Mouse (Mus musculus) intestine, embryonic 14.5 days (tissue): Measurements from ENCODE around the gene Lce1k. TPM values are rescaled to one million over a fixed set of nuclear protein-coding genes. Genes with fewer than 3 reads are reported as not detected.

Experiments used
- ATAC-seq: fragments of 200-750 bp; cut with Nextera tagmentation; replicated peaks from 2 replicates; pipeline ENCODE4 v1.8.0; 2017; ENCODE audit warnings: low read depth, moderate number of reproducible peaks, moderate TSS enrichment, moderate library complexity; ENCODE audit not compliant: low FRiP score, low TSS enrichment
- DNase-seq: peaks from one replicate; pipeline ENCODE4 v3.0.0-alpha.2; 2018; ENCODE audit warnings: low spot score
- H3K27ac ChIP-seq: fragments of 300-500 bp; sonication (generic); 2 replicates; pipeline ENCODE4 v1.5.1; 2014; ENCODE audit warnings: low read depth, mild to moderate bottlenecking, control low read depth
- H3K27me3 ChIP-seq: fragments of 300-500 bp; sonication (generic); replicated peaks from 2 replicates; pipeline ENCODE4 v1.6.1; 2014; ENCODE audit warnings: low read length, control low read depth; ENCODE audit not compliant: control insufficient read depth, insufficient read depth
- H3K36me3 ChIP-seq: fragments of 300-500 bp; sonication (generic); 2 replicates; pipeline ENCODE4 v1.6.1; 2014; ENCODE audit warnings: low read length, control low read depth; ENCODE audit not compliant: control insufficient read depth, insufficient read depth
- H3K4me1 ChIP-seq: fragments of 300-500 bp; sonication (generic); replicated peaks from 2 replicates; pipeline ENCODE4 v1.6.1; 2014; ENCODE audit warnings: low read length, control low read depth, mixed read lengths; ENCODE audit not compliant: control insufficient read depth, insufficient read depth
- H3K4me2 ChIP-seq: fragments of 300-500 bp; sonication (generic); 2 replicates; pipeline ENCODE4 v1.6.1; 2014; ENCODE audit warnings: low read length
- H3K4me3 ChIP-seq: fragments of 300-500 bp; sonication (generic); 2 replicates; pipeline ENCODE4 v1.5.1; 2014; ENCODE audit warnings: low read depth, low read length, control low read depth, mixed read lengths
- H3K9ac ChIP-seq: fragments of 300-500 bp; sonication (generic); 2 replicates; pipeline ENCODE4 v1.6.1; 2014; ENCODE audit warnings: mild to moderate bottlenecking, low read length
- H3K9me3 ChIP-seq: fragments of 300-500 bp; sonication (generic); 2 replicates; pipeline ENCODE4 v1.6.1; 2016; ENCODE audit warnings: low read length, control low read depth; ENCODE audit not compliant: control insufficient read depth
- WGBS: fragments of 180-500 bp; shearing (Covaris S2); extraction: QIAGEN DNeasy Blood & Tissue Kit; methylation state at CpG from one replicate; pipeline ENCODE4 v1.1.7; 2014; 5-methylcytosine and 5-hydroxymethylcytosine counted together
- polyA plus RNA-seq: library from polyadenylated mRNA; unstranded; fragments of >200 nt; fragmentation: Nextera tagmentation; extraction: Ambion mirVana; gene quantifications from 2 replicates; pipeline ENCODE4 v1.2.1, GENCODE M21; 2014

Gene Lce1k
- polyA plus RNA-seq, 1 experiment from 2014 or later = not detected

- ATAC-seq (no peak), DNase-seq (no peak)
- H3K4me2 ChIP-seq = no peak within 1 kb of the TSS
- no peaks in the 10 kb centered on the region for H3K27me3 ChIP-seq
- H3K4me1 ChIP-seq = no peaks in the 10 kb centered on the region
- no peak within 1 kb of the TSS for H3K27ac ChIP-seq
- H3K4me3 ChIP-seq = no peak within 1 kb of the TSS
- H3K36me3 ChIP-seq = no peaks in the 10 kb centered on the region
- 93% methylated on average over 1 of the region's 1 CpGs for WGBS
- H3K9ac ChIP-seq = no peak within 1 kb of the TSS
- H3K9me3 ChIP-seq = no peaks in the 10 kb centered on the region
These were observed 42.7 kb downstream of the Lce1k start, which contains the start of gene Lce1h for GRCm38 (mm10) chr3:92764965-92765364. Gene Lce1h (minus strand): TSS chr3:92765065.

Other genes with a start within 250 kb of the Lce1k start
- 0.27 TPM in 1 of 2 replicates, not detected in the other for gene Ivl, start 234.2 kb downstream of the Lce1k start, polyA plus RNA-seq
- not detected in 2 replicates for gene Smcp, start 218.9 kb downstream of the Lce1k start, polyA plus RNA-seq
- gene 2210017I01Rik, start 200.4 kb downstream of the Lce1k start, polyA plus RNA-seq = not detected in 2 replicates
- gene Lce6a, start 186.2 kb downstream of the Lce1k start, polyA plus RNA-seq = not detected in 2 replicates
- gene Lce1a1, start 159.6 kb downstream of the Lce1k start, polyA plus RNA-seq = not detected in 2 replicates
- not detected in 2 replicates for gene Lce1b, start 151.0 kb downstream of the Lce1k start, polyA plus RNA-seq
- not detected in 2 replicates for gene Lce1a2, start 137.6 kb downstream of the Lce1k start, polyA plus RNA-seq
- not detected in 2 replicates for gene Lce1c, start 128.6 kb downstream of the Lce1k start, polyA plus RNA-seq
- not detected in 2 replicates for gene Lce1d, start 120.7 kb downstream of the Lce1k start, polyA plus RNA-seq
- gene Lce1e, start 98.8 kb downstream of the Lce1k start, polyA plus RNA-seq = not detected in 2 replicates
- not detected in 2 replicates for gene Lce1f, start 87.5 kb downstream of the Lce1k start, polyA plus RNA-seq
- gene Gm38119, start 68.8 kb downstream of the Lce1k start, polyA plus RNA-seq = not detected in 2 replicates
- gene Lce1g, start 55.6 kb downstream of the Lce1k start, polyA plus RNA-seq = not detected in 2 replicates
- gene Lce1h, start 42.8 kb downstream of the Lce1k start, polyA plus RNA-seq = not detected in 2 replicates
- gene Lce1i, start 29.0 kb downstream of the Lce1k start, polyA plus RNA-seq = not detected in 2 replicates
- gene Lce1j, start 17.4 kb downstream of the Lce1k start, polyA plus RNA-seq = not detected in 2 replicates
- gene Kprp, start 19.4 kb upstream of the Lce1k start, polyA plus RNA-seq = not detected in 2 replicates
- gene Lce1l, start 43.4 kb upstream of the Lce1k start, polyA plus RNA-seq = not detected in 2 replicates
- not detected in 2 replicates for gene 2310050C09Rik, start 62.3 kb upstream of the Lce1k start, polyA plus RNA-seq
- not detected in 2 replicates for gene Lce3a, start 118.3 kb upstream of the Lce1k start, polyA plus RNA-seq
- gene Lce3b, start 125.1 kb upstream of the Lce1k start, polyA plus RNA-seq = not detected in 2 replicates
- 0.35 TPM in 1 of 2 replicates, not detected in the other for gene Lce3c, start 136.6 kb upstream of the Lce1k start, polyA plus RNA-seq
- not detected in 2 replicates for gene Lce3d, start 149.5 kb upstream of the Lce1k start, polyA plus RNA-seq
- not detected in 2 replicates for gene Lce3e, start 159.2 kb upstream of the Lce1k start, polyA plus RNA-seq
- gene Lce3f, start 184.3 kb upstream of the Lce1k start, polyA plus RNA-seq = not detected in 2 replicates
- gene Crct1, start 207.8 kb upstream of the Lce1k start, polyA plus RNA-seq = not detected in 2 replicates
- not detected in 2 replicates for gene Lce1m, start 211.2 kb upstream of the Lce1k start, polyA plus RNA-seq